In the genomic region with DNA sequence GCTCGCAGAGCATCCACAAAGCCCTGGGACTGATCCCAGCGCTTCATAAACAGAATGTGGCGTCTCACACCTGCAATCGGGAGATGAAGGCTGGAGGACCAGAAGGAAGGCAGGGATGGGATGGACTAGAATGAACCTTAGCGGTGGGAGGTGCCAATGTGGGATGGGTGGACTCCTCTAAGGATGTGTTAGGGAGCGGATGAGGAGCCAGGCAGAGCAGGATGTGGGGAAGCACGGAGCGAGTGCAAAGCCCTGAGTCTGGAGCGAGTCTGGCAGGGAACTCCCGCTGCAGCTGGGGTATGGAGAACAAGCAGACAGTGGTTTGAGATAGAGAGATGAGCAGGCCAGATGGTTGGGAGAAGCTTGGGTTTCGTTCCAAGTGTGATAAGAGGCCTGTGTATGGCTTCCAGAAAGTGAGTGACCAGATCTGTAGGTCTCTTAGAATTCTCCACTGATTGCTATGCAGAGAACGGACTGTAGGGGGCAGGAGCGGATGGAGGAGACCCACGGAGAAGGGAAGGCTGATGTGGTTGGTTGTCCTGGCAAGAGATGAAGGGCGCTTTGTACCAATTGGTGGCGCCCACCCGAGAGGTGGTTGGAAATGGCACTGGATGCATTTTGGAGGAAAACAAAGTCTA, we compare ENCODE assay signal across 8 mouse cellular contexts. TPM values are rescaled to one million over a fixed set of nuclear protein-coding genes. Genes with fewer than 3 reads are reported as not detected.
A peak's percentile ranks its signal among the peaks of the same experiment; 100 is the strongest.
DNase-seq lines count a peak whose midpoint lies in the region; ATAC-seq lines count a peak whose summit lies in the region.
"Had no signal": no experiment of that assay in that cellular context is flagged by ENCODE, and none has a peak within 500 bp of the region (broad histone marks: within the 10 kb centered on the region; RNA-seq: fewer than 3 reads in every experiment).

No protein-coding gene starts in this region.

- no peak overlapping the region for H3K4me2 ChIP-seq in hindbrain, embryonic 14.5 days (replicated peaks)
- no peak overlapping the region for H3K4me2 ChIP-seq in liver, embryonic 13.5 days

- ATAC-seq in hindbrain, embryonic 14.5 days (ENCODE audit: low FRiP score): no peak
- no peak for ATAC-seq in liver, embryonic 13.5 days (ENCODE audit: low read depth)

- H3K9ac ChIP-seq in hindbrain, embryonic 14.5 days: no peak overlapping the region
- H3K9ac ChIP-seq in liver, embryonic 13.5 days: no peak overlapping the region

- no peak overlapping the region for H3K4me3 ChIP-seq in hindbrain, embryonic 14.5 days (replicated peaks; ENCODE audit: low read length)
- no peak overlapping the region for H3K4me3 ChIP-seq in liver, embryonic 13.5 days (replicated peaks)

- H3K9me3 ChIP-seq in hindbrain, embryonic 14.5 days (ENCODE audit: control insufficient read depth, low read length): no peaks in the 10 kb centered on the region
- no peaks in the 10 kb centered on the region for H3K9me3 ChIP-seq in liver, embryonic 13.5 days (replicated peaks)

- DNase-seq in ovary, postnatal 14 days (ENCODE audit: low spot score): peak; percentile 25
- no peak for DNase-seq in ovary, adult 18-20 months (ENCODE audit: low spot score)
- DNase-seq in adrenal gland, adult 18-20 months (ENCODE audit: low spot score in 2 of 2): peak; percentile 58 to 63
- DNase-seq in embryo, embryonic 10.5 days (ENCODE audit: low spot score): peak; percentile 79
- DNase-seq in hindbrain, embryonic 14.5 days (ENCODE audit: low spot score): peak; percentile 64
- DNase-seq in liver, embryonic 13.5 days: peak; percentile 12
- peak; percentile 55 to 71 for DNase-seq in right cerebral cortex, postnatal 10 days (ENCODE audit: low spot score in 2 of 2)

- no peaks in the 10 kb centered on the region for H3K36me3 ChIP-seq in hindbrain, embryonic 14.5 days (replicated peaks; ENCODE audit: control insufficient read depth, insufficient read depth)
- no peaks in the 10 kb centered on the region for H3K36me3 ChIP-seq in liver, embryonic 13.5 days

- peak overlapping the region; percentile 82; the same call in 1 of the 2 replicates for H3K27ac ChIP-seq in hindbrain, embryonic 14.5 days
- H3K27ac ChIP-seq in liver, embryonic 13.5 days: no peak overlapping the region

- peaks cover 11% of the 10 kb centered on the region for H3K27me3 ChIP-seq in hindbrain, embryonic 14.5 days (ENCODE audit: control insufficient read depth, insufficient read depth, low read length)
- peaks cover 22% of the 10 kb centered on the region for H3K27me3 ChIP-seq in liver, embryonic 13.5 days

- H3K4me1 ChIP-seq in hindbrain, embryonic 14.5 days (replicated peaks; ENCODE audit: control insufficient read depth, insufficient read depth, low read length): peaks cover 15% of the 10 kb centered on the region
- 0 out of 2 replicates have a peak, but pooled peaks cover 3% of the 10 kb centered on the region for H3K4me1 ChIP-seq in liver, embryonic 13.5 days (replicated peaks)

- 43% methylated on average over 17 of the region's 17 CpGs for WGBS in hindbrain, embryonic 14.5 days
- 38% methylated on average over 17 of the region's 17 CpGs for WGBS in liver, embryonic 13.5 days (ENCODE audit: insufficient replicate concordance)

RNA-seq across cellular contexts. Expression of a gene that starts 16.3 kb away (rescaled TPM):
- 1 to 10 TPM in 1 of 2 experiments, under 1 TPM in 1; 0.86 to 1.3 TPM for total RNA-seq in adrenal gland, adult 18-20 months (2021)
- 0.84 and 1.8 TPM in 2 replicates for polyA plus RNA-seq in hindbrain, embryonic 14.5 days (2014; fragmentation: Nextera tagmentation; extraction: Ambion mirVana)
- not detected in 2 replicates for polyA plus RNA-seq in liver, embryonic 13.5 days (2015; fragmentation: Nextera tagmentation; extraction: Ambion mirVana)
- polyA plus RNA-seq: heart, embryonic 14.5 days had no signal

RNA-seq across cellular contexts. Expression of a gene that starts 17.8 kb away (rescaled TPM):
- total RNA-seq in adrenal gland, adult 18-20 months (2021): 10 to 100 TPM; 10.2 to 10.7 TPM
- polyA plus RNA-seq in hindbrain, embryonic 14.5 days (2014; fragmentation: Nextera tagmentation; extraction: Ambion mirVana): 1.7 and 2.4 TPM in 2 replicates
- 0.83 and 0.92 TPM in 2 replicates for polyA plus RNA-seq in liver, embryonic 13.5 days (2015; fragmentation: Nextera tagmentation; extraction: Ambion mirVana)

RNA-seq across cellular contexts. Expression of a gene that starts 32.7 kb away (rescaled TPM):
- total RNA-seq in adrenal gland, adult 18-20 months (2021): 100 to 1,000 TPM; 187 to 200 TPM
- 137 and 149 TPM in 2 replicates for polyA plus RNA-seq in hindbrain, embryonic 14.5 days (2014; fragmentation: Nextera tagmentation; extraction: Ambion mirVana)
- polyA plus RNA-seq in liver, embryonic 13.5 days (2015; fragmentation: Nextera tagmentation; extraction: Ambion mirVana): 48.9 and 49.2 TPM in 2 replicates
